Mouse (Mus musculus) kidney, embryonic 15.5 days (tissue): ENCODE measurements around the gene Lipa. TPM values are rescaled to one million over a fixed set of nuclear protein-coding genes. Genes with fewer than 3 reads are reported as not detected.

Source experiments
- ATAC-seq: fragments of 200-750 bp; cut with Nextera tagmentation; replicated peaks from 2 replicates; pipeline ENCODE4 v1.8.0; 2017; ENCODE audit warnings: moderate TSS enrichment; ENCODE audit not compliant: low FRiP score
- H3K27ac ChIP-seq: fragments of 300-500 bp; sonication (generic); 2 replicates; pipeline ENCODE4 v1.5.1; 2015; ENCODE audit warnings: mild to moderate bottlenecking, inconsistent platforms
- H3K27me3 ChIP-seq: fragments of 300-500 bp; sonication (generic); 2 replicates; pipeline ENCODE4 v1.6.1; 2015; ENCODE audit warnings: inconsistent platforms
- H3K36me3 ChIP-seq: fragments of 300-500 bp; sonication (generic); 2 replicates; pipeline ENCODE4 v1.6.1; 2015; ENCODE audit warnings: inconsistent platforms
- H3K4me1 ChIP-seq: fragments of 300-500 bp; sonication (generic); 2 replicates; pipeline ENCODE4 v1.6.1; 2015; ENCODE audit warnings: inconsistent platforms
- H3K4me2 ChIP-seq: fragments of 300-500 bp; sonication (generic); 2 replicates; pipeline ENCODE4 v1.6.1; 2015; ENCODE audit warnings: moderate library complexity, mild to moderate bottlenecking, inconsistent platforms
- H3K4me3 ChIP-seq: fragments of 300-500 bp; sonication (generic); replicated peaks from 2 replicates; pipeline ENCODE4 v1.5.1; 2015; ENCODE audit warnings: mild to moderate bottlenecking, inconsistent platforms
- H3K9ac ChIP-seq: fragments of 300-500 bp; sonication (generic); 2 replicates; pipeline ENCODE4 v1.6.1; 2015; ENCODE audit warnings: mild to moderate bottlenecking, inconsistent platforms
- H3K9me3 ChIP-seq: fragments of 300-500 bp; sonication (generic); replicated peaks from 2 replicates; pipeline ENCODE4 v1.6.1; 2016; ENCODE audit warnings: inconsistent platforms
- WGBS: fragments of 180-500 bp; shearing (Covaris S2); methylation state at CpG from one replicate; pipeline ENCODE4 v1.1.7; 2015; ENCODE audit warnings: mixed read lengths; 5-methylcytosine and 5-hydroxymethylcytosine counted together
- polyA plus RNA-seq: library from polyadenylated mRNA; unstranded; fragments of >200 nt; fragmentation: Nextera tagmentation; extraction: Ambion mirVana; gene quantifications from 2 replicates; pipeline ENCODE4 v1.2.1, GENCODE M21; 2015

Gene Lipa
- polyA plus RNA-seq, 1 experiment from 2014 or later: 32.5 TPM

GRCm38 (mm10) chr19:34521361-34521760 is 5.9 kb downstream of the Lipa start:
- Histone ChIP-seq H3K36me3 (peaks cover 10% of the 10 kb centered on the region; the same call in 1 of the 2 replicates), H3K4me3 (no peak overlapping the region), H3K27me3 (no peaks in the 10 kb centered on the region), H3K27ac (no peak overlapping the region), H3K4me1 (peaks cover 5% of the 10 kb centered on the region; the same call in 1 of the 2 replicates), H3K4me2 (no peak overlapping the region), H3K9ac (no peak overlapping the region), H3K9me3 (no peaks in the 10 kb centered on the region)
- ATAC-seq: no peak
- 59% methylated on average over 2 of the region's 2 CpGs for WGBS

GRCm38 (mm10) chr19:34520051-34520450 is 7.2 kb downstream of the Lipa start:
- Histone ChIP-seq H3K9me3 (no peaks in the 10 kb centered on the region), H3K4me3 (no peak overlapping the region), H3K27me3 (no peaks in the 10 kb centered on the region), H3K9ac (no peak overlapping the region), H3K4me2 (no peak overlapping the region), H3K36me3 (peaks cover 10% of the 10 kb centered on the region; the same call in 1 of the 2 replicates), H3K27ac (no peak overlapping the region), H3K4me1 (no peaks in the 10 kb centered on the region)
- no peak for ATAC-seq
- 75% methylated on average over 4 of the region's 4 CpGs for WGBS

DNA sequence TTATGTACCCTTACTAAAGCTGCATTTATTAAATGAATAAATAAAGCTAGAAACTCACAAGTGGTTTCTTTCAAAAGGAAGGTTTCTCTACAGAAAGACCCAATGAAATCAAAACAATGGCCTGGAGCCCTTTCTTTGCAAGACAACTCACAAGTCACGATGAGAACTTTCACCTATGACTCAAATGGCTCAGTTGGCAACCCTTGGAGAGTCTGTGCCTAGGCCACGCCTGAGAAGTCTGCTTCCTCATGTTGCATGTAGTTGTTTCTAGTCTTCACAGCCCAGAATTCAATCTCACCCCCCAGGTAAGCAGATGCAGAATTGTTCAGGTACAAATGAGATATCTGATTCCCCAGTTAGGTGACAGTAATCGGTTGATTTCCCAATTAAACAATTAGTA is 7.6 kb downstream of the Lipa start:
- H3K9me3 ChIP-seq: no peaks in the 10 kb centered on the region
- H3K27ac ChIP-seq: no peak overlapping the region
- no peak for ATAC-seq
- no peaks in the 10 kb centered on the region for H3K27me3 ChIP-seq
- no peak overlapping the region for H3K9ac ChIP-seq
- H3K4me2 ChIP-seq: no peak overlapping the region
- WGBS: 89% methylated on average over 3 of the region's 3 CpGs
- no peaks in the 10 kb centered on the region for H3K4me1 ChIP-seq
- peaks cover 10% of the 10 kb centered on the region; the same call in 1 of the 2 replicates for H3K36me3 ChIP-seq
- H3K4me3 ChIP-seq: no peak overlapping the region

DNA sequence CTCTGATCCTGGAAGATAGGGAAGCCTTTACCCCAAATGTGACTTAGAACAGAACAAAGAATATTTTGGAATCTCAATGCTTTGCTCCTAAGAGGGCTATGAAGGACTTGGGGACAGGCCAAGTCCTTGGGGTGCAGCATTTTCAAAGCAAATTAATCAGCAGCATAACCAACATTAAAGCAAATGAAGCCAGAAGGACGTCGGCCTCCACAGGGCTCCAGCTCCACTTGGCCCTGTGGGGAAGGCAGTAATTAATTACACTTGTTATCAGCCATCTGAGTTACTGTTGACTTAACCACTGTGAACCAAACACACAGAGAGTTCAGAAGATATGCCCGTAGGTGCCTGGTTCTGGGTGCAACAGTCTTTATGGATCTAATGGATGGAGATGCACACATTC is 8.5 kb downstream of the Lipa start:
- no peak overlapping the region for H3K9ac ChIP-seq
- H3K4me3 ChIP-seq: no peak overlapping the region
- no peaks in the 10 kb centered on the region for H3K27me3 ChIP-seq
- no peak for ATAC-seq
- peaks cover 10% of the 10 kb centered on the region; the same call in 1 of the 2 replicates for H3K36me3 ChIP-seq
- H3K4me1 ChIP-seq: no peaks in the 10 kb centered on the region
- 61% methylated on average over 3 of the region's 3 CpGs for WGBS
- H3K9me3 ChIP-seq: no peaks in the 10 kb centered on the region
- H3K27ac ChIP-seq: no peak overlapping the region
- H3K4me2 ChIP-seq: no peak overlapping the region

DNA sequence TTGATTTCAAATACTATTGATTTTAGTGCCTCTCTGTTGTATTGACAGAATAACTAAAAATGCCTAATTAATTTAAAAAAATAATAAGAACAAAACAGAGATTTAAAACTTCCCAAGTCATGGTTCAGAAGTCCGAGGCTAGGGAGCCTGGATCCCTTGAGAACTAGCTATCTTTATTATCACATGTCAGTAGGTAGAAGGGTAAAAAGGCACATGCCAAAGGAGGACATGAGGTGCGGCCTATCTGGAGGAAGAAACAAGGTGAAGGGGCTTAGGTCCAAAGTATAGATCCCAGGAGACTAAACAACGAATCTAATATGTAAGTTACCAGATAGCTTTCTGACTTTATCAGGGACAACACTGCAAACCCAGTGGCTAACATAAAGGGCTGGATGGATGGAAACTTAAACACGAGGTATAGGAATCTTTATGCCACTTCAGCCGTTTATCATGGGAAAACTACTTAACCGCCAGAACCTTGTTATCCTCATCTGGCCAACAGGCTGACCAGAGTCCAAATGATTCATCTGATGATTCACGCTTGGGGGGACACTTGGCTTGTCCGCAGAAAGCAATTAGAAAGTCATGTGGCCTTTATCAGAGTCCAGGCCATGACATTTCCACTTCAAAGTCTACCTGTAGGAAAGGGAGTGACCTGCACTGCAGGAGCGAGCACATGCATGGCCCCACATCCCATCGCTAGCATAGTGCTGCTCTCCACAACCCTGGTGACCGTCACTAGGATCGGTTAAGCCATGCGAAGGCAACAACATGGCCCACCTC is 9.3 kb downstream of the Lipa start:
- H3K36me3 ChIP-seq: peaks cover 10% of the 10 kb centered on the region; the same call in 1 of the 2 replicates
- no peak for ATAC-seq
- no peaks in the 10 kb centered on the region for H3K9me3 ChIP-seq
- 87% methylated on average over 13 of the region's 13 CpGs for WGBS
- H3K27me3 ChIP-seq: no peaks in the 10 kb centered on the region
- H3K4me1 ChIP-seq: no peaks in the 10 kb centered on the region
- no peak overlapping the region for H3K9ac ChIP-seq
- no peak overlapping the region for H3K4me3 ChIP-seq
- H3K4me2 ChIP-seq: no peak overlapping the region
- H3K27ac ChIP-seq: no peak overlapping the region

- ATAC-seq: no peak
- Histone ChIP-seq H3K9ac (no peak overlapping the region), H3K9me3 (no peaks in the 10 kb centered on the region), H3K27ac (no peak overlapping the region), H3K27me3 (no peaks in the 10 kb centered on the region), H3K4me1 (no peaks in the 10 kb centered on the region), H3K4me2 (no peak overlapping the region), H3K36me3 (peaks cover 10% of the 10 kb centered on the region; the same call in 1 of the 2 replicates), H3K4me3 (no peak overlapping the region)
- WGBS: 84% methylated on average over 3 of the region's 3 CpGs
Measured at GRCm38 (mm10) chr19:34517197-34517596, 10.1 kb downstream of the Lipa start.

DNA sequence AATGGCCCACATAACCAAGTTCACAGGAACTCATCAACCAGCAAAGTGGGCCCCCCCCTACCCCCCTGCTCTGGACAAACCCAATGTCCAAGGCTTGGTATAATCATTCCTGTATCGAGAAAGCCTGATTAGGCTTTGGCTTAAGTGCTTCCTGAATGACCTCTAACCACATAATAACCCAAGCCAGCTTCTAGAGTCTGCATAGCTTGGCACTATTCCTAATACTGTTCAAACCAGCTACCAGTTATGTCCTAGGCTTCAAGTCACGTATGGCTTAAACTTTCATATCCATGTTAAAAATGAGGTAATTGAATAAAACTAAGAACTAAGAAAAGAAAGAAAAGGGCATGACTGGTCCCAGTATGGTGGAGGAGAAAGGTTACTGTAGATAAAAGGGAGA is 10.9 kb downstream of the Lipa start:
- Histone ChIP-seq H3K4me1 (peaks cover 4% of the 10 kb centered on the region; the same call in 1 of the 2 replicates), H3K27me3 (no peaks in the 10 kb centered on the region), H3K36me3 (peaks cover 4% of the 10 kb centered on the region; the same call in 1 of the 2 replicates), H3K27ac (no peak overlapping the region), H3K4me3 (no peak overlapping the region), H3K4me2 (no peak overlapping the region), H3K9ac (no peak overlapping the region), H3K9me3 (no peaks in the 10 kb centered on the region)
- ATAC-seq: no peak
- WGBS: 88% methylated on average over 2 of the region's 2 CpGs

DNA sequence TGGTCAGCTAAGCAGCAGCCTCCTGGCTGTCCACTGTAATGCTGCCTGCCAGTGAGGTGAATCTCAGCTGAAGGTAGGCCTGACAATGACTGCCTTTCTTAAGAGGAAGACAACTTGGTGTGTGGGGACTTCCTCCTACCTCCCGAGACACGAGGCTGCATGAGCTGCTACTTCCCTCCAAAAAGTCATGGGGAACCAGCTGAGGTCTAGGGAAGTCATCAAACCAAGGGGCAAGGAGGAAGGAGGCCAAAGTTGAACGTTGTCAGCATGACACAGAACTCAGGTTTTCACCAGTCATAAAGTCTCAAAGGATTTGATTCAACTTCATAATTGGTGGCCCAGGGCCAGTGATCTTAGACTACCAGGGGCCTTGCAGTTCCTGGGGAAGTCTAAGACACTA is 11.6 kb downstream of the Lipa start:
- no peaks in the 10 kb centered on the region for H3K9me3 ChIP-seq
- no peak overlapping the region for H3K4me3 ChIP-seq
- ATAC-seq: no peak
- H3K36me3 ChIP-seq: no peaks in the 10 kb centered on the region; the same call in 1 of the 2 replicates
- no peak overlapping the region for H3K27ac ChIP-seq
- no peak overlapping the region for H3K4me2 ChIP-seq
- 78% methylated on average over 3 of the region's 3 CpGs for WGBS
- peaks cover 5% of the 10 kb centered on the region; the same call in 1 of the 2 replicates for H3K4me1 ChIP-seq
- no peak overlapping the region for H3K9ac ChIP-seq
- no peaks in the 10 kb centered on the region for H3K27me3 ChIP-seq

- Histone ChIP-seq H3K9ac (no peak overlapping the region), H3K36me3 (peaks cover 3% of the 10 kb centered on the region; the same call in 1 of the 2 replicates), H3K4me3 (no peak overlapping the region), H3K27ac (no peak overlapping the region), H3K4me2 (no peak overlapping the region), H3K4me1 (peaks cover 5% of the 10 kb centered on the region; the same call in 1 of the 2 replicates), H3K27me3 (no peaks in the 10 kb centered on the region), H3K9me3 (no peaks in the 10 kb centered on the region)
- WGBS: 77% methylated on average over 8 of the region's 8 CpGs
- peak; percentile 64; the same call in 1 of the 2 replicates for ATAC-seq
Measured at GRCm38 (mm10) chr19:34511528-34511927, 15.7 kb downstream of the Lipa start.

DNA sequence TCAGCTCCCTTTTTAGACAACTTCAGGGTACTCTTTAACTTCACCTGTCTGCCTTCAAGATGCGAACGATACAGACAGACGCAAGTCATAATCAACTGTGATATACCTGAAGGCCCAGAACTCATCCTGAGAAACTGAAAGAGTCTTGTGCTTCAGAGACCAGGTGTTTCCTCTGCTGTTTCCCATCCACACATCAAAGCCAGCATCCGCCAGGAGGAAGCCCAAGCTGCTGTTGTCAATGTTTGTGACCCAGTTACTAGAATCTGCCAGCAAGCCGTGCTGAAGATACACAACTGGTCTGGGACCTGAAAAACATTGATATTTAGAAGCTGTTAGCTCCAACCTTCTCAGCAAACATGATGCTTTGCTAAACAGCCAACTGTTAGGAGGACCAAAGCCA is 16.6 kb downstream of the Lipa start:
- Histone ChIP-seq H3K36me3 (peaks cover 3% of the 10 kb centered on the region; the same call in 1 of the 2 replicates), H3K27ac (no peak overlapping the region), H3K4me2 (no peak overlapping the region), H3K4me3 (no peak overlapping the region), H3K27me3 (no peaks in the 10 kb centered on the region), H3K9me3 (no peaks in the 10 kb centered on the region), H3K4me1 (peaks cover 5% of the 10 kb centered on the region; the same call in 1 of the 2 replicates), H3K9ac (no peak overlapping the region)
- no peak for ATAC-seq
- WGBS: 82% methylated on average over 5 of the region's 5 CpGs

- Histone ChIP-seq H3K4me1 (no peaks in the 10 kb centered on the region), H3K4me3 (no peak overlapping the region), H3K9me3 (no peaks in the 10 kb centered on the region), H3K27ac (no peak overlapping the region), H3K9ac (no peak overlapping the region), H3K4me2 (no peak overlapping the region), H3K27me3 (no peaks in the 10 kb centered on the region), H3K36me3 (peaks cover 3% of the 10 kb centered on the region; the same call in 1 of the 2 replicates)
- no peak for ATAC-seq
- 77% methylated on average over 12 of the region's 12 CpGs for WGBS
Measured at GRCm38 (mm10) chr19:34505161-34505721, 22.0 kb downstream of the Lipa start.

DNA sequence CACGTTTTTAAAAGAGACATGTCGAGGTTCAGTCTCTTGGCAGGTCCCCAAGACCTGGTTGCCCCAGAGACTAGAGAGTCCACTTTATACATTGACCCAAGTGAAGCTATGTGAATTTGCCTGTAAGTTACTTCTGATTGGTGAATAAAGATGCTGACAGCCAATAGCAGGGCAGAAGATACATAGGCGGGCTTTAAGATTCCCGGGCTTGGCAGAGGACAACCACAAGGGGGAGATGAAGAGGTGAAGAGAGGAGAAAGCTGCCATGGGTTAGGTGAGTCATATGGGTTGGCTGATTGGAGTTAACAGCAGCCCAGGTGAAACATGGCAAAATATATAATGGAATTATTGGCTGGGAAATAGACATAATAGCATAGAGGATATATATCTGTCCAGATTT is 26.5 kb downstream of the Lipa start:
- no peaks in the 10 kb centered on the region for H3K9me3 ChIP-seq
- WGBS: 45% methylated on average over 4 of the region's 4 CpGs
- no peak overlapping the region for H3K4me3 ChIP-seq
- no peaks in the 10 kb centered on the region for H3K4me1 ChIP-seq
- peak; percentile 79 for ATAC-seq
- H3K9ac ChIP-seq: no peak overlapping the region
- no peaks in the 10 kb centered on the region for H3K27me3 ChIP-seq
- no peak overlapping the region for H3K4me2 ChIP-seq
- 0 out of 2 replicates have a peak, but pooled peaks cover 3% of the 10 kb centered on the region for H3K36me3 ChIP-seq
- H3K27ac ChIP-seq: no peak overlapping the region
